Mouse (Mus musculus) R1 (cell line): ENCODE measurements around the gene Yju2.

Experiments used
- DNase-seq: peaks from one replicate; pipeline ENCODE4 v3.0.0-alpha.2; 2018; ENCODE audit warnings: low read depth, low spot score

Gene Yju2

DNA sequence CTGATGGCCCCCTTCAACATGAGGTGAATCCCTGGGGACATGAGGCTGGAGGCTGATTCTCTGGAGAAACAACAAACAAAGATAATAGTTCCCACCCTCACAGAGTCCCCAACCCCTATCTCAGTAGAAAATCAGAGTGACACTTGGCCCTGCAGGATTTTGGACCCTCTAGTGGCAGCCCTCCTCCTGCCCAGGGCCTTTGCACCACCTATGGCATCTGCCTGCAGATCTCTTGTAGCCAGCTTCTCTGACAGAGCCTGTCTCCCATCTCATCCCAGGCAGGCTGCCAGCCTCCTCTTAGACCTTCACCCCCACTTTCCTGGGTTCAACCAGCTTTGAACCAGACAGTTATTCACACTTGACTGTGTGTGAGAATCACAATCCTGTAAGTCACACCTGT, 1.9 kb downstream of the Yju2 start:
- DNase-seq, result no peak

DNA sequence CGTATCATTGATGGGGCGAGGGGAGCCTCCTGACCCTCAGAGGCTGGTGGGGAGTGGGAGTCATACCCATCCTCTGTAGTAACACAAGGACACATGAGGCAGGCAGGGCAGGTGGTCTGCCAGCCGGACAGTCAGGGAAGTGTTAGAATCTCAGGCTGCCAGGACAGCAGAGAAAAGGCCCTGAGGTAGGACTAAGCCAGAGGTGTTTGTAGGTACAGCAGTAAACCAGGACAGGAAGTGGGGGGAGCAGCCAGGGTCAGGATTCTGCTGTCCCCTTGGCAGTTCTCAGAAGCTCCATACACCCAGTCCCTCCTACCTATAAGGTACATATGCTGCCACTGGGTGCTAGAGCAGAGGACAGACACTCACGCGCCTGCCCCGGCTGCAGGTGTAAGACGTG, 2.7 kb downstream of the Yju2 start:
- DNase-seq, result no peak

DNA sequence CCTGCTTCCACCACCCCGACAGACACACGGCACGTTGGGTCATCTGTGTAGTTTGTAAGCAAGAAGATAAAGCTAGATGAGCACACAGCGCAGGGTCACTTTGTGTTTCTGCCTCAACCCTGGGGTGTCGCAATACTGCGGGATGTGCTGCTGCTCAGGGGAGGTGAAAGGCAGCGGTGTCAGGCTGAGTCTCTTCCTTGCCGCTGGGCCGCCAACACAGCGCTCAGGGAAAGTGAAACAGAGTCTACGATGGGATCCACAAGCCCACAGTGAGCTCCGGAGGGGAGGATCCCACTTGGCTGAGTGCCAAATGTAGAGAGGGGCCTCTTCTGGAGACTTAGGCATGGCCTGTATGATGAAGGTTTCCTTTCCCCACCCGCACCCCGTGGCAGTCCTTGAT, 4.3 kb downstream of the Yju2 start:
- no peak for DNase-seq

DNA sequence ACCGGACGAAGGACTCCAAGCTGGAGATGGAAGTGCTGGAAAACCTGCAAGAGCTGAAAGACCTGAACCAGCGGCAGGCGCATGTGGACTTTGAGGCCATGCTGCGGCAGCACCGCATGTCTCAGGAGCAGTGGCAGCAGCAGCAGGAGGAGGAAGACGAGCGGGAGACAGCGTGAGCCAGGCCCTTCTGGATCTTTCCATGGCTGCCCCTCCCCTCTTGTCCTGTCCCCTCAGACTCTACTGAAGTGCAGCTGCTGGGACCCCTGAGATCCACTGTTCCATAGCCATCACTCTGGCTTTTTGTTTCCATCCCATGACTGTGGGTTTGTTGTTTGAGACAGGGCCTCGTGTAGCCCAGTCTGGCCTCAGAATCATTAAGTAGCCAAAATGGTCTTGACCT, 5.6 kb downstream of the Yju2 start:
- no peak for DNase-seq

DNA sequence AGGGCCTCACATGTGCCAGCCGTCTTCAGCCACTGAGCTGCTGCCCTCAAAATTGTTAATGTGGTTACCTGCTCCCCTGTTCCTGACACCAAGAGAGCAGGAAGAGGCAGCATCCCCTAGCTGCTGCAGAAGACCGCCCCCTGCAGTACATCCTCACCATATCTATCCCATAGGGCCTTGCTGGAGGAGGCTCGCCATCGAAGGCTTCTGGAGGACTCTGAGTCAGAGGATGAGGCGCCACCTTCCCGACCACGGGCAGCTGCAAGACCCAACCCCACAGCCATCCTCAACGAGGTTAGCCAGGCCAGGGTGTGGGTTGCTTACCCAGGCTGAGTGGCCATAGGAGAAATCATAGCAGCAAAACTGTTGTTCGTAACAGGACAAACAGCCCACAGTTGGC, 6.1 kb downstream of the Yju2 start:
- no peak for DNase-seq

DNA sequence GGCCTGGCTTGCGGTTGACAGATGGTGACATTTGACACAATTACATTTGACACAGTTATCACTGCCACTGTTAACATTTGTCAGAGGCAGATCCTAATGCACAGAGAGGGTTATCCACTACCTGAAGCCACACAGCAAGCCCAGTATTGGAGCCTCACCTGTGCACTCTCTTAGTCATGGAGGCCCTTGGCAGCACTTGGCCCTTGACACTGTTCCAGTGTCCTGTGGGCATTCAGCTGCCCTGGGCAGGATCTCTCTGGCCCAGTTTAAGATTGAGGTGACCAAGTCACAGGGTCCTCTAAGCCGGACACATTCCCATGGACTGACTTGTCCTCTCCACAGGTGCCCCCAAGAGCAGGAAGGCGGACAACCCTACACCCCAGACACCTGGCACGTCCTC, 8.3 kb downstream of the Yju2 start:
- DNase-seq, result no peak

DNA sequence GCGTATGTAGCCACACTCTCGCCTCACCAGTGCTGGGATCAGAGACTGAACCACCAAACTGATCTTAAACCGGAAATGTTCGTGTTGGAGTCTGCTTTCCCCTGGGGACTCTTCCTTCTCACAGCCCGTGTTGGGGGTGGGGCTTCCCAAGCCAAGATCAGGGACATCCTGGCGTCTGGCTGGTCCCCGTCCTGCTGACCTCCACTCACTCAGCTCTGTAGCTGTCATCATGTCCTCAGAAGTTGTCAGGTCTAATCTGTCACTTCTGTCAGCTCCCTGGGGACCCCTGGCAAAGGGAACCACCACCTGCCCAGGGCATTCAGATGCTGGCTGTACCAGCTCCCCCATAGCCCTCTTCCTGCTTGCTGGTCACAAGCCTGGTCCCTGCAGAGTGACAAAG, 9.3 kb downstream of the Yju2 start:
- DNase-seq, result no peak

DNA sequence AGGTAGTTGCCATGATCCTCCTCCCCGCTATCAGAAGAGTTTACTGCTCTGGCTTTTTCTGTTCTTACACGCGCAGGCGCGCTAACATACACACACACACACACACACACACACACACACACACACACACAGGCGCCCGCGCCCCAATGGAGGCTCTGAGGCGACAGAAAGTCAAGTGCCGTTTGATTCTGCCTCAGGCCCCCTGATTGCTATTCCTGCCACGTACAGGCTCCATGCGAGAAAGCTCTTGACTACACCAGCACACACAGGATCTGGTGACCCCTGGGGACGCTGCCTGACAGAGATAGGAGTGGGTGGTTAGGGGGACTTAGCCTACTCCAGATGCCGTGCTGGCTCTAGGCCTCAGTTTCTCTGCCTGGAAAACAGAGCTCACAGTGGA, 10.7 kb downstream of the Yju2 start:
- DNase-seq, result no peak

DNA sequence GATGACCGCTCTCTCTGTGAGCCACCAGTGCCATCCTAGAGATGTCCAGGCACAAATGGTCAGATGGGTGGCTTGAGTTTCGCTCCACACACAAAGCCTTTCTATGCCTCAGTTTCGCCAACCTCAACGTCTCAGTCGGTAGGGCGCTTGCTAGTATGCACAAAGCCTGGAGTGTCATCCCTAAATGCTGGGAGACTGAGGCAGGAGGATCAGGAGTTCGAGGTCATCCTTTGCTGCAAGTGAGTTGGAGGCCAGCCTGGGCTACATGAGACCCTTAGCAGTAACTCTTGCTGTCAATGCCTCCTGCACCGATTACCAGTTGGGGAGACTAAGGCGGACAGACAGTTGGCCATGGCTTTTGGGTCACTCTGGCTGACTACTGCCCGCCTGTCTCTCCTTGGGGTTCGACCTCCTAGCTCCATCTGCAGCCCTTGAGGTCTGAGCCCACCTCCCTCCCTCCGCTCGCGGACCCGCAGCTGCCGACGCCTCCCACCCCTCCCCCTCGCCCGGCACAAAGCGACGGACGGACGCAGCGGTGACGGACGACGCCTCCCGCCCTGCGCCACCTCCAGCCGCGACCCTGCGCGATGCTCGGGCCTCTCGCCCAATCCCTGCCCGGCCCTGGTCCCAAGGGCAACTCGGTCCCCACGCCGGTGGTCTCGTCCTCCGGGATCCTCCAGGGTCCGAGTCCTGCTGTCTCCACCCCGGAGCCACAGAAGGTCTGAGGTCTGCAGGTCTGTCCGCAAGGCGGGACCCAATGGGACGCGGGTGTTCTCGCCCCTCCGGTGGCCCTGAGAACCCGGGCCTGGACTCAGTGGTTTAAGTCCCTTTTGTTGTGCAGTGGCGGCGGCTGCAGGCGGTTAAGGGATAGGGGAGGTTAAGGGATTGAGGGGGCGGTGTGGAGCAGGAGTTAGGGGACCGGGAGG, 11.3 kb downstream of the Yju2 start, which contains the start of gene Shd:
Gene Shd, plus strand, starts transcription at position 502 of the 926 bp plus-strand sequence.
- no peak for DNase-seq

DNA sequence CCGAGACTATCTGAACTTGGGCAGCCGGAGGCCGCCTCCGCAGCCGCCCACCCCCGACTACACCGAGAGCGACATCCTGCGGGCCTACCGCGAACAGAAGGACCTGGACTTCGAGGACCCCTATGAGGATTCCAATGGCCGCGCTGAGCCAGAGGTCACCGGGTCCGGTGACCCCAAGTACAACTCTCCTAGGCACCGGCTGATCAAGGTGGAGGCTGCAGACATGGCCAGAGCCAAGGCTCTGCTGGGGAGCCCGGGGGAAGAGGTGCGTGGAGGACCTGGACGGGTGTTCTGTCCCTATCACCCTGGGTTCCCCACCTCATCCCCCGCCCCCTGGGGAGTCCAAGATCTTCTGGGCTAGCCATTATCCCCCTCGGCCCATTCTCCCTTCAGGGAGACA, 12.6 kb downstream of the Yju2 start:
- DNase-seq, result no peak

DNA sequence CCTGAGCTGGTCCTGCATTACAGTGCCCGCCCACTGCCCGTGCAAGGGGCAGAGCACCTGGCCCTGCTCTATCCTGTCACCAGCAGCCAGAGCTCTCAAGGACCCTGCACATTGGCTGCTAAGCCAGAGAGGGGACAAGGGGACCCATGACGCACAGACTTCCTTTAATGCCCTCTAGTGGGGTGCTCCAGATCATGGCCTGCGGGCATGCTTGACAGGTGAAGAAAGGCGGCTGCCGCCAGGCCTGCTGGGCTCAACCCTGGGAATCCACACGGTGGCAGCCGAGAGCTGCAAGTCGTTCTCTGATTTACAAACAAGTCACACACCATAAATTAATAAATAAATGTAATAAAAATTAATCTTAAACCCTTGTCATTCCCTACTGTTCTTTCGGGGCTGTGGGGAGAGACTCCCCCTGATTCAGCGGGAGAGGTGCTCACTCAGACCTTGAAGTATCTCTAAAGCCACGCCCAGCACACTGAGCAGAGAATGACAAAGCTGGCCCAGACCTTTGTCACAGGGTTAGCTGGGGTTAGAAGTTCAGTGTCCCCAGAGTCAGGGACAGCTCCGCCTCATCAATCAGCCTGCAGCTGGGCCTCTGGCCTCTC, 17.5 kb downstream of the Yju2 start:
- DNase-seq, result peak; percentile 83

DNA sequence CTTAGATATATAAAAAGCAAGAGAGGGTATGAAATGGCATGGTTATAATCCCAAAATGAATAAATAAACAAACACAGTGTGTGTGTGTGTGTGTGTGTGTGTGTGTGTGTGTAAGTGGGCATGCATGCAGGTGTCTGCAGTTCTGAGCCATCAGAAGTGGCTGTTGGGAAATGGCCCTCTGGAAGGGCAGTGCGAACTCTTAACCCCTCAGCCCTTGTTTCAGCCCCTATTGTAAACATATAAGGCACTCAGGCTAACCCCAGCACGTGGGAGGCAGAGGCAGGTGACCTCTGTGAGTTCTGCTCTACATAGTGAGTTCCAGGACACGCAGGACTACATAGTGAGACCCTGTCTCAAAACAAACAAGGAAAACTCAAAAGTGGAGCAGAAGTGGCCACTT, 18.4 kb downstream of the Yju2 start:
- no peak for DNase-seq

DNA sequence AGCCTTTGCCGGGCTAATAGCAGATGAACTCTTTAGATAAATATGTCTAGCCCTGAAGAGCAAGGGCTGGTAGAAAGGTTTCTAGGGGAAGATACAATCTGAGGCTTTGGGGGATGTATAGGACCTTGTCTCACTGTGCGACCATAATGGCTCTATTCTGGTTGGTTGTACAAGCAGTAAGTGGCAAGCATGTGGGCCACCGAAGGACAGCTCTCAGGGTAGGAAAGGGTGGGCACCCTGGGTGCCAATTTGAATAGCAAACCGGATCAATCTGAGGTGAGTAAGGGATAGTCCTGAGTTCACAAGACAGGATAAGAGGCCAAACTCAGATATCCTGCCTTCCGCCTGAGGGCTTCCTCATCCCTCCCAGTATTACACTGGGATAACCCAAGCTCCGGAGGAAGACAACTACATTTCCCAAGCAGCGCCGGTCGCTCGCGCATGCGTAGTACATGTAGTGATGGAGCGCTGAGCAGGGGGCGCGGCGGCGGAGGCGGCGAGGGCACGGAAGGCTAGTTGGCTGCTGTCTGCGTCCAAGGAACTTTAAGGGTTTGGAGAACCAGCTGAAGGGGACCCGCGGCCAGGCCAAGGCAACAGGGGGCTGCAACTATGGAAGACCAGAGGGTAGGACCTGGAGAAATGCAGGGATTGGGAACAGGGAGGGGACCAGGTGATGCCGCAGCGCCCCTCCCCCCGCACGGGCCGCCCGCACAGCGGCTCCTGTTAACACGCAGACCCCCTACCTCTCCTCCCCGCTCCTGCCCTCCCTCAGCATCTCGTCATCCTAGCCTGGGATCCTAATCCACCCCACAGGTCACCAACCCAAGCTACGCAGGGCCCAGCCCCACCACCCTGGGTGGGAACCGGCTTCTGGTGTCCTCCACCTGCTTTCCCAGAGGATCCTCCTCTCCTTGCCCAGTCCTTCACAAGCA, 27.4 kb downstream of the Yju2 start, which contains the start of gene Fsd1:
Gene Fsd1, plus strand, starts transcription at position 480 of the 932 bp plus-strand sequence.
- peak; percentile 81 for DNase-seq

DNA sequence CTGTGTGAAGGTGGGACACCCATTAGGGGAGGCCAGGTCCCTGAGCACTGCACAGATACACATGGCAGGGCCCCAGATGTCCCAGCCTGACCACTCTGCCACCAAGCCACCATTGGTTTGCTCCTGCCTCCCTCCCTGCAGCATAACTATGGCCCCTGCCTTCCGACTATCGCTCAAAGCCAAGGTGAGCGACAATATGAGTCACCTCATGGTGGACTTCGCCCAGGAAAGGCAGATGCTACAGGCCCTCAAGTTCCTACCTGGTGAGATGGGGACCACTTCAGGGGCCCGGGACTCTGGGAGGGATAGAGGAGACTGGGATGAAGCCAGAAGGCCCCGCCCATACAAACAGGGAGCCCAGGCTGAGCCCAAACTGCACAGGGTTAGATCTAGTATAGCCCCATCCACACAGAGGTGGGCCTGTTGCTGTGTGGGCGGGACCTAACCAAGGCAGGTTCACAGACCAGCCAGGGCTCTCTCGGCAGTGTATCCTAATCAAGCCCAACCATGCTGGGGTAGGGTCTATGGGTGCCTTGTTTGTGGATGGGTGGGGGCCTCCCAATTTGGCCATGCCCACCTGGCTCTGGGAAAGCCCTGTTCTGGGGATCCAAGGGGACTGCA, 31.5 kb downstream of the Yju2 start:
- DNase-seq, result peak; percentile 41

DNA sequence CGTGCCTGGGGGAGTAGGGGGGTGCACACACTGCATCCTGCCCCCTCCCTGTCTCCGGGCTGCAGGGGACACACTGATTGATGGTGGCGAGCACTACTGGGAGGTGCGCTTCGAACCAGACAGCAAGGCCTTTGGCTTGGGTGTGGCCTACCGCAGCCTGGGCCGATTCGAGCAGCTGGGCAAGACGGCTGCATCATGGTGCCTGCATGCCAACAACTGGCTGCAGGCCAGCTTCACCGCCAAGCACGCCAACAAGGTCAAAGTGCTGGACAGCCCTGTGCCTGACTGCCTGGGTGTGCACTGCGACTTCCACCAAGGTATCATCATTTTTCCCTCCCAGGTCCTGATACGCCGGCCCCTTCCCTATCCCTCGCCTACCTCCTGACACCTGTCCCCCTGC, 37.1 kb downstream of the Yju2 start:
- DNase-seq, result no peak

DNA sequence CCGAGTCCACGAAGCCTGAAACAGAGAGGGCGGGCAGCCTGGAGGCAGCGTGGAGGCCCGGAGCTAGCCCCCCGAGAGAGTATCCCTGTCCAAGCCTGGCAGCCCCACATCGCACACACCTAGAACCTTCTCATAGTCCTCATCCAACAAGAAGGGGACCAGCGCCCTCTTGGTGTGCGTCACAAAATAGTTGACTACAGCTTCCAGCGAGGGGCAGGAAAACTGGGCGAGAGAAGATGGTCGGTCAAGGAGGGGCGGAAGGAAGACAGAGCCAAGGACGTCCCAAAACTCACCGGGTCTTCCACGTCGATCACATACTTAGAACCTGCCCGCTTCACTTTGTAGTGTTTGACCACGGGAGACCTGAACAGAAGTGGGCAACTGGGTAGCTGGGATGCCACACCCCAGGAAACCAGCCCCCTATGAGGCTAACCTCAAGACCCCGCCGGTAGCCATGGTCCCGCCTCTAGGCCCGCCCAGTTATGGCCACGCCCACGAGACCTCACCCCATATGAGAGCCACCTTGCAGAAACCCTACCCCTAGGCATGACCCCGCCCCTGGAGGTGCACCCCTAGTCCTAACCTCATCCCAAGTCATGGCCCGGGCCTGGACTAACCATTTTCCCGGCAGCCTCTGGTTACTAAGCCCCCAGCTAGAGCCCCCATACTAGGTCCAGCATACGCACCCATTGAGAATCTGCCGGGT, 41.0 kb downstream of the Yju2 start:
- peak; percentile 87 for DNase-seq

DNA sequence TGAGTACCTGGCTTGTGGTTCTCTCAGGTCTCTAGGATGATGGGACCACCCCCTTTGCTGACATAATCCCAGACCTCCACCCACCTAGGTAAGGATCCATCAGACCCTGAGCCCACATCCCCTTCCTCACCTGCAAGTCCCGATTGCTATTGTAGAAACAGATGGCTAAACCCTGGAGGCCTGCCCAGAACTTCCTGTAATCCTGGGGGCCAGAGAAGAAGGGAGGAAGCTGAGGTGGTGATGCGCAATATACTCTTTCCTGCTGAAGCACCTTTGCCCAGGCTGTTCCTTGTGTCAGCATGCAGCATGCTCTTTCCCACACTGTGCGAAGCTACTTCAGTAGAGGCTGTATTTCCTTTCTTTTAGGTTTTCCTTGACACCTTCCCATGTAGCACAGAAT, 44.1 kb downstream of the Yju2 start:
- no peak for DNase-seq

DNA sequence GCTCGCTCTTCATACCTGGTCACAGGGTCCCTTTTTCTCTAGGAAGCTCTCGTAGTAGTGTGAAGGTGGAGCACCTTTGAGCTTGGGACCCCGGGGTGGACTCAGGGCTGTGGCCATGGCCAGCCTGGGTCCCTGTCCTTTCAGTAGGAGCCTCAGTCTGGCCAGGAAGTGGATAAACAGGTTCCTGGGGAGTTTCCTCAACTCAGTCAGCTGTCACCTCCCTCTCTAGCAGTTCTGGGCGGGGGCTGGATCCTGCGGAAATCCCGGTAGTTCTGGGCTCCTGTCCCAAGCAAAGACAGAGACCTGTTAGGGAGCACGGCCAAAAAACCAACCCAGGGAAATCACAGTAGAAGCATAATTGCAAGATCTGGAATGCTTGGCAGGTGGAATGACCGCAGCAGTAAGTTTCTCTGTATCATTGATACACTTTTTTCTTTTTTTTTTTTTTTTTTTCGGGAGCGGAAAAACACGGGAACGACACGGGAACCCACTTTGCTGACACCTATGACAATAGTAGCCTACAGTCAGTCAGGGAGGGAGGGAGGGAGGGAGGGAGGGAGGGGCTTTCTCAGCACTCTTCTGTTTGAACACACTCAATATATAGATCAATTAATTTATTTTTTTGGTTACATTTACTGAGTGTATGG, 46.6 kb downstream of the Yju2 start, which contains the start of the genes Stap2 and Mpnd:
Gene Stap2, minus strand, starts transcription at position 170 of the 647 bp plus-strand sequence.
Gene Mpnd, plus strand, starts transcription at position 297 of the 647 bp plus-strand sequence.
- DNase-seq, result peak; percentile 67

DNA sequence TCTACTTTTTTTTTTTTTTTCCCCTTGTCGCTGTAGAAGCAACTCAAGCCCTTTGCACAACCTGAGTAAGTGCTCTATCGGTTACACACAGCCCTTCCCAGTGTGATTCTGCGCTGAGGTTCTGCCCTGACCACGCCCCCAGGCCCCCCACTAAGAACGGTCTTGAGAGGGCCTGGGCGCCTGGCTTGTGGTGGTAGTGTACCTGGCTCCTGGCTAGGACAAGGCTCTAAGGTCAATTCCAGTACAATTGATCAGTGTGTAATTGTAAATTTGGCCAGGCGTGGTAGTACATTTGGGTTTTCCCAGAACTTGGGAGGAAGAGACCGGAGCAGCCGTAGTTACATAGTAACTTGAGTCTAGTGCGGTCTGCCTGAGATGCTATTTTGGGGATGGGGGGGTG, 48.1 kb downstream of the Yju2 start:
- DNase-seq, result peak; percentile 73
